Mouse (Mus musculus): ENCODE measurements around the gene Antxr2. TPM values are rescaled to one million over a fixed set of nuclear protein-coding genes. Genes with fewer than 3 reads are reported as not detected.

Antxr2 gene
- polyA plus RNA-seq, 1 experiment from 2014 or later, result 30.7 TPM

DNA sequence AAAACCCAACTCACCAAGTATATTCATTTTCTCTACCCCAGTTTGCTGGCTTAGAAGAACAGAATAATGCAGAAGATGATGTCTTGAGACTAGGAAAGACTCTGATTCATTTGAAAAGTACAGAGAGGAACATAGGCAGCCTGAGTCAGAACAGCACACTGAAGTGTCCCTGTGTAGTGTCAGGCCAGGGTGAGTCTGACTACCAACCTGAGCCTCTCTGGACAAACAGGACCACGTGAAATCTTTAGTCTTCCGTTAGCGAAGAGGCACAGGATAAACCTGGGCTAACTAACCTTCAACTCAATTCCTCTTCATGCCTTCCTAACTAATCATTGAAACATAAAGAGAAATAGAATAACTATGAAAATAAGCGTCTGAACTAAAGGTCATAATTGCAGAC, 9.3 kb downstream of the Antxr2 start:
- ATAC-seq, result no peak
- H3K27me3 ChIP-seq (replicated peaks; ENCODE audit: insufficient read depth, low read length), result no peaks in the 10 kb centered on the region
- no peak overlapping the region for H3K4me3 ChIP-seq (ENCODE audit: low read depth, low read length)
- H3K9ac ChIP-seq (replicated peaks; ENCODE audit: low read depth), result no peak overlapping the region
- H3K9me3 ChIP-seq (ENCODE audit: low read length), result no peaks in the 10 kb centered on the region
- H3K4me2 ChIP-seq (replicated peaks; ENCODE audit: low read depth, low read length), result no peak overlapping the region
- no peak overlapping the region for H3K27ac ChIP-seq (ENCODE audit: low read length)
- no peaks in the 10 kb centered on the region for H3K4me1 ChIP-seq (ENCODE audit: insufficient read depth, low read depth, low read length)
- no peak for DNase-seq (ENCODE audit: low spot score)
- 93% methylated on average over 4 of the region's 4 CpGs for WGBS
- peaks cover 8% of the 10 kb centered on the region; the same call in 1 of the 2 replicates for H3K36me3 ChIP-seq (ENCODE audit: insufficient read depth, low read length)
- TF ChIP-seq EP300 (IDR thresholded peaks at IDR 0.05), result no peak
- no peak for TF ChIP-seq CTCF (IDR thresholded peaks at IDR 0.05)

DNA sequence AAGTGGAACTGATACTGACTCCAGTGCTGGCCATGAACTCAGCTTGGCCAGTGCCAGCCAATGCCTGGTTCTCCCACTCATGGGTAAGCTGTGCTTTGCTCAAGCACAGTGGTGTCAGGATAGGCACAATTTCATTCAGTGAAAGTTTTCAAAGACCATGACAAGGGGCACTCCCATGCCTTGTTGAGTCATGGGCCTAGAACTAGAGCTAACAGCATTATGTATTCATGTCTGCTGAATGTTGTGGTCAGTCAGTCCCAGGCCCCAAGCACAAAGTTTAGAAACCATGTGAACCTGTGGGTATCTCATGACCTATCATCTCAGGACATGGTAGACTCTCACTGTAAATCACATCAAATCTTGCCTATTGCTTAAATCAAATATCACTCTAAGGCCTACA, 10.2 kb downstream of the Antxr2 start:
- Histone ChIP-seq H3K9me3 (ENCODE audit: low read length) (no peaks in the 10 kb centered on the region), H3K36me3 (ENCODE audit: insufficient read depth, low read length) (peaks cover 6% of the 10 kb centered on the region; the same call in 1 of the 2 replicates), H3K27me3 (replicated peaks; ENCODE audit: insufficient read depth, low read length) (no peaks in the 10 kb centered on the region), H3K4me1 (ENCODE audit: insufficient read depth, low read depth, low read length) (no peaks in the 10 kb centered on the region), H3K4me2 (replicated peaks; ENCODE audit: low read depth, low read length) (no peak overlapping the region), H3K27ac (ENCODE audit: low read length) (no peak overlapping the region), H3K4me3 (ENCODE audit: low read depth, low read length) (no peak overlapping the region), H3K9ac (replicated peaks; ENCODE audit: low read depth) (no peak overlapping the region)
- no peak for TF ChIP-seq CTCF (IDR thresholded peaks at IDR 0.05)
- TF ChIP-seq EP300 (IDR thresholded peaks at IDR 0.05), result no peak
- DNase-seq (ENCODE audit: low spot score), result no peak
- ATAC-seq, result no peak

DNA sequence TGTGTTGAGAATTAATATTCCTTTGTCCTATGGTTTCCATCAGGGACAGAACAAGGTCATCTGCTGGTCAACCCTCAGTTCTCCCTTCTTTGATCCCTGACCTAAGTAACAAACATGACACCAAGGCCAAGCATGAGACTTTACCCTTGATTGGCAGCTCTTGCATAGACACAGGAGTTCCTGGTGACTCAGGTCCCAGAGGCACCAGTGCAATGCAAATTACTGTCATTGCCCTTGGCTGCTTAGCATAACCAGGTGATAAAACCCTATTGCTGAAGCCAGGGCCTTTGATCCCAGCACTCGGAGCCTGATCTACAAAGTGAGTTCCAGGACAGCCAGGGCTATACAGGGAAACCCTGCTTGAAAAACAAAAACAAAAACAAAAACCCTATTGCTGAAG, 11.4 kb downstream of the Antxr2 start:
- DNase-seq (ENCODE audit: low spot score) (no peak), ATAC-seq (no peak)
- 93% methylated on average over 1 of the region's 1 CpGs for WGBS
- H3K36me3 ChIP-seq (ENCODE audit: insufficient read depth, low read length), result no peaks in the 10 kb centered on the region
- H3K27me3 ChIP-seq (replicated peaks; ENCODE audit: insufficient read depth, low read length), result no peaks in the 10 kb centered on the region
- H3K4me1 ChIP-seq (ENCODE audit: insufficient read depth, low read depth, low read length), result no peaks in the 10 kb centered on the region
- no peak overlapping the region for H3K4me3 ChIP-seq (ENCODE audit: low read depth, low read length)
- H3K9me3 ChIP-seq (ENCODE audit: low read length), result no peaks in the 10 kb centered on the region
- no peak overlapping the region for H3K27ac ChIP-seq (ENCODE audit: low read length)
- no peak for TF ChIP-seq CTCF (IDR thresholded peaks at IDR 0.05)
- TF ChIP-seq EP300 (IDR thresholded peaks at IDR 0.05), result no peak
- no peak overlapping the region for H3K4me2 ChIP-seq (replicated peaks; ENCODE audit: low read depth, low read length)
- H3K9ac ChIP-seq (replicated peaks; ENCODE audit: low read depth), result no peak overlapping the region

DNA sequence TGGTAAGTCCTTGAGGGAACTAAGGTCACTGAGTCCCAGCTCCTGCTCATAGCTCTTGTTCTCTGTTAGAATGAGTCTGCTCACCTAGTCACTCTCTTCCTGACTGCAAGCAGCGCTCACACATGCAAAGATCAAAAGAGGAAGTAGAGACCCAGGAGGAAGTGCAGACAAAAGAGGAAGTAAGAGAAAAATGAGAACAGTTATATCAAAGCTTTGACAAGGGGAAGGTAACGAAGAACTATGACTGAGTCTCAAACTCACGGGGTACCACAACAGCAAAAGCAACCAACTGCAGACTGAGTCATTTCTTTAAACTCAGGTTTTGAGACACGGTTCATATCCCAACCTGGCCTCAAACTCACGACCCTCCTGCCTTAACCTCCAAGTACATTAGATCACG, 12.7 kb downstream of the Antxr2 start:
- no peak overlapping the region for H3K4me2 ChIP-seq (replicated peaks; ENCODE audit: low read depth, low read length)
- no peaks in the 10 kb centered on the region for H3K27me3 ChIP-seq (replicated peaks; ENCODE audit: insufficient read depth, low read length)
- 70% methylated on average over 6 of the region's 6 CpGs for WGBS
- H3K27ac ChIP-seq (ENCODE audit: low read length), result no peak overlapping the region
- H3K36me3 ChIP-seq (ENCODE audit: insufficient read depth, low read length), result no peaks in the 10 kb centered on the region
- no peaks in the 10 kb centered on the region for H3K4me1 ChIP-seq (ENCODE audit: insufficient read depth, low read depth, low read length)
- no peak overlapping the region for H3K9ac ChIP-seq (replicated peaks; ENCODE audit: low read depth)
- H3K9me3 ChIP-seq (ENCODE audit: low read length), result no peaks in the 10 kb centered on the region
- ATAC-seq, result peak; percentile 19; the same call in 1 of the 2 replicates
- no peak overlapping the region for H3K4me3 ChIP-seq (ENCODE audit: low read depth, low read length)
- TF ChIP-seq EP300 (IDR thresholded peaks at IDR 0.05) (no peak), CTCF (IDR thresholded peaks at IDR 0.05) (no peak)
- peak; percentile 53 for DNase-seq (ENCODE audit: low spot score)

DNA sequence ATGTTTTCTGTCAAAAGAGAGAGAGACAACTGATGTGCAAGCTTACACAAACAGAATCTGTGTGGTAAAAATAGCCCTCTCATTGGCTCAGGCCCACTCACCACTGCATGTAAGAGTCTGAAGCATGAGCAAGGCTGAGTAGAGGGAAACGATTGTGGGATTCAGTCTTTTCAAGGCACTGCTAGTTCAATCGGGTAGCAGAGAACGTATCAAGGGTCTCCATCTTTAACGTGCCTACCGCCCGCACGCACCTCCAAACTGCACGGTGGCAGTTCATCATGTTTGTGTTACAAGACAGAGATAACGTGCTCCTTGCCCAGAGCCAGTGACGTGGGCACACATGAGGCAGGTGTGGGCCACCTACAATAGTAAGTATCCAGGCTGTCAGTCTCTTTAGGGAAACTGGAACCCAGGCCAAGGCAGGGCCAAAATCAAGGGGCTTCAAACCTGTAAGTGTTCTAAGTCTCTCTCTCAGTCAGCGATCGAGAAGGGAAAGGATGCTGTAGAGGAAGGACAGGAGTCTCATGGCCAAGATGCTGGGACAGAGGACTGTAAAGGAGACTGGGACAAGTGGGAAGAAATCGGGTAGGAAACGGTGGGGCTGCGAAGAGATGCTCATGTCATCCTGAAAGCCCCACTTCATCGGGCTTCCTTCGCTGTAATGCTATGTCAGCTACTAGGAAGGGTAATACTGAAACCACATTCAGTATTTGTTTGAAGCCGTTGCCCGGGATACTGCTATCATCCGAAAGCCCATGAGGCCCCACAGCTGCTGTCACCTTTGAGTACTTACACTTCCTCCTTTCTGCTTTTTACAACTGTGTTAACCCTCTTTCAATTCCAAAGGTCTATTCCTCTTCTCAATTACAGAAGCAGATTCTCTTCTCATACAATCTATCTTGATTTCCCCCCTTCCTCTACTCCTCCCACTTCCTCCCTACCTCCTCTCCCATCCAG, 14.3 kb downstream of the Antxr2 start:
- no peak overlapping the region for H3K4me2 ChIP-seq (replicated peaks; ENCODE audit: low read depth, low read length)
- peak; percentile 27 for DNase-seq (ENCODE audit: low spot score)
- ATAC-seq, result no peak

DNA sequence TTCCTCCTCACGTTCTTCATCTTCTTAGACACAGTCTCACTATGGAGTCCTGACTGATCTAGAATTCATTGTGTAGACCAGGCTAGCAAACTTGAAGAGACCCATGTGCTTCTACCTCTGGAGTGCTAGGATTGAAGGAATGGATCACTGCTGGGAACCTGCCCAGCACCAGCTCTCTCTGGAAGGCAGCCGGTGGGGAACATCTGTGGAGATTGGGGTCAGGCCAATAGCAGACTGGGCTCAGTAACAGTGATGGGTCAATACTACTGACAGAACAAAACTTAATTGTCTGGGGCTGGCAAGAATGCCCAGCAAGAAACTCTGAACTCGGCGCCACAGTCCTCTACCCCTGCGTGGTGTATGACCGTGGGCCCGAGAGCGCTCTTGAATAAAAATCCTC, 25.1 kb downstream of the Antxr2 start:
- no peak for TF ChIP-seq CTCF (IDR thresholded peaks at IDR 0.05)
- TF ChIP-seq EP300 (IDR thresholded peaks at IDR 0.05), result no peak
- no peak for ATAC-seq
- Histone ChIP-seq H3K4me1 (ENCODE audit: insufficient read depth, low read depth, low read length) (no peaks in the 10 kb centered on the region), H3K27me3 (replicated peaks; ENCODE audit: insufficient read depth, low read length) (no peaks in the 10 kb centered on the region), H3K36me3 (ENCODE audit: insufficient read depth, low read length) (0 out of 2 replicates have a peak, but pooled peaks cover 8% of the 10 kb centered on the region), H3K4me3 (ENCODE audit: low read depth, low read length) (no peak overlapping the region), H3K27ac (ENCODE audit: low read length) (no peak overlapping the region), H3K9ac (replicated peaks; ENCODE audit: low read depth) (no peak overlapping the region), H3K4me2 (replicated peaks; ENCODE audit: low read depth, low read length) (no peak overlapping the region), H3K9me3 (ENCODE audit: low read length) (no peaks in the 10 kb centered on the region)
- no peak for DNase-seq (ENCODE audit: low spot score)
- WGBS, result 99% methylated on average over 8 of the region's 8 CpGs

More for the DNA sequence above, 14.3 kb downstream of the Antxr2 start:
- no peaks in the 10 kb centered on the region for H3K9me3 ChIP-seq (ENCODE audit: low read length)
- H3K27ac ChIP-seq (ENCODE audit: low read length), result no peak overlapping the region
- no peaks in the 10 kb centered on the region for H3K4me1 ChIP-seq (ENCODE audit: insufficient read depth, low read depth, low read length)
- no peaks in the 10 kb centered on the region for H3K27me3 ChIP-seq (replicated peaks; ENCODE audit: insufficient read depth, low read length)
- TF ChIP-seq EP300 (IDR thresholded peaks at IDR 0.05) (no peak), CTCF (IDR thresholded peaks at IDR 0.05) (no peak)
- H3K9ac ChIP-seq (replicated peaks; ENCODE audit: low read depth), result no peak overlapping the region
- no peak overlapping the region for H3K4me3 ChIP-seq (ENCODE audit: low read depth, low read length)
- H3K36me3 ChIP-seq (ENCODE audit: insufficient read depth, low read length), result no peaks in the 10 kb centered on the region
- WGBS, result 81% methylated on average over 20 of the region's 20 CpGs
